Mouse (Mus musculus): ENCODE data around the gene Ubash3b. TPM values are rescaled to one million over a fixed set of nuclear protein-coding genes. Genes with fewer than 3 reads are reported as not detected.

Gene Ubash3b
- polyA plus RNA-seq, 1 experiment from 2014 or later: 8.3 TPM

- H3K27ac ChIP-seq (ENCODE audit: low read depth, low read length): no peak overlapping the region
- H3K9me3 ChIP-seq (ENCODE audit: control insufficient read depth, low read length): no peaks in the 10 kb centered on the region
- no peak overlapping the region for H3K4me2 ChIP-seq (ENCODE audit: low read depth, low read length, severe bottlenecking)
- no peak overlapping the region for H3K4me3 ChIP-seq (ENCODE audit: low read depth, low read length)
- ATAC-seq (replicated peaks; ENCODE audit: low FRiP score) (no peak), DNase-seq (ENCODE audit: low spot score) (no peak)
- H3K4me1 ChIP-seq (replicated peaks; ENCODE audit: control insufficient read depth, insufficient read depth, low read length): no peaks in the 10 kb centered on the region
- 97% methylated on average over 2 of the region's 2 CpGs for WGBS
- H3K27me3 ChIP-seq (ENCODE audit: control insufficient read depth, insufficient read depth, low read length): no peaks in the 10 kb centered on the region
- H3K36me3 ChIP-seq (ENCODE audit: control insufficient read depth, insufficient read depth, low read length): no peaks in the 10 kb centered on the region
- H3K9ac ChIP-seq (ENCODE audit: low read length): no peak overlapping the region
Observed at GRCm38 (mm10) chr9:41136273-41136672, 25.2 kb downstream of the Ubash3b start.

GRCm38 (mm10) chr9:41134907-41135306 lies 26.6 kb downstream of the Ubash3b start:
- Histone ChIP-seq H3K4me2 (ENCODE audit: low read depth, low read length, severe bottlenecking) (no peak overlapping the region), H3K9ac (ENCODE audit: low read length) (no peak overlapping the region), H3K36me3 (ENCODE audit: control insufficient read depth, insufficient read depth, low read length) (no peaks in the 10 kb centered on the region), H3K4me3 (ENCODE audit: low read depth, low read length) (no peak overlapping the region), H3K27me3 (ENCODE audit: control insufficient read depth, insufficient read depth, low read length) (no peaks in the 10 kb centered on the region), H3K4me1 (replicated peaks; ENCODE audit: control insufficient read depth, insufficient read depth, low read length) (no peaks in the 10 kb centered on the region), H3K9me3 (ENCODE audit: control insufficient read depth, low read length) (no peaks in the 10 kb centered on the region), H3K27ac (ENCODE audit: low read depth, low read length) (no peak overlapping the region)
- whole genome bisulfite sequencing: 88% methylated on average over 4 of the region's 4 CpGs
- DNase-seq (ENCODE audit: low spot score) (no peak), ATAC-seq (replicated peaks; ENCODE audit: low FRiP score) (no peak)

GRCm38 (mm10) chr9:41130563-41130962 lies 30.9 kb downstream of the Ubash3b start:
- Histone ChIP-seq H3K9me3 (ENCODE audit: control insufficient read depth, low read length) (no peaks in the 10 kb centered on the region), H3K36me3 (ENCODE audit: control insufficient read depth, insufficient read depth, low read length) (no peaks in the 10 kb centered on the region), H3K4me2 (ENCODE audit: low read depth, low read length, severe bottlenecking) (no peak overlapping the region), H3K4me1 (replicated peaks; ENCODE audit: control insufficient read depth, insufficient read depth, low read length) (0 out of 2 replicates have a peak, but pooled peaks cover 2% of the 10 kb centered on the region), H3K27me3 (ENCODE audit: control insufficient read depth, insufficient read depth, low read length) (no peaks in the 10 kb centered on the region), H3K27ac (ENCODE audit: low read depth, low read length) (no peak overlapping the region), H3K9ac (ENCODE audit: low read length) (no peak overlapping the region), H3K4me3 (ENCODE audit: low read depth, low read length) (no peak overlapping the region)
- 86% methylated on average over 8 of the region's 8 CpGs for WGBS
- ATAC-seq (replicated peaks; ENCODE audit: low FRiP score): no peak
- no peak for DNase-seq (ENCODE audit: low spot score)

- no peak overlapping the region for H3K4me2 ChIP-seq (ENCODE audit: low read depth, low read length, severe bottlenecking)
- H3K27ac ChIP-seq (ENCODE audit: low read depth, low read length): no peak overlapping the region
- 0 out of 2 replicates have a peak, but pooled peaks cover 2% of the 10 kb centered on the region for H3K4me1 ChIP-seq (replicated peaks; ENCODE audit: control insufficient read depth, insufficient read depth, low read length)
- WGBS: 69% methylated on average over 10 of the region's 10 CpGs
- ATAC-seq (replicated peaks; ENCODE audit: low FRiP score) (no peak), DNase-seq (ENCODE audit: low spot score) (no peak)
- H3K27me3 ChIP-seq (ENCODE audit: control insufficient read depth, insufficient read depth, low read length): no peaks in the 10 kb centered on the region
- no peak overlapping the region for H3K4me3 ChIP-seq (ENCODE audit: low read depth, low read length)
- H3K9me3 ChIP-seq (ENCODE audit: control insufficient read depth, low read length): no peaks in the 10 kb centered on the region
- H3K9ac ChIP-seq (ENCODE audit: low read length): no peak overlapping the region
- no peaks in the 10 kb centered on the region for H3K36me3 ChIP-seq (ENCODE audit: control insufficient read depth, insufficient read depth, low read length)
Observed at GRCm38 (mm10) chr9:41129802-41130480, 31.6 kb downstream of the Ubash3b start.

GRCm38 (mm10) chr9:41129273-41129672 lies 32.2 kb downstream of the Ubash3b start:
- Histone ChIP-seq H3K36me3 (ENCODE audit: control insufficient read depth, insufficient read depth, low read length) (no peaks in the 10 kb centered on the region), H3K4me2 (ENCODE audit: low read depth, low read length, severe bottlenecking) (no peak overlapping the region), H3K4me1 (replicated peaks; ENCODE audit: control insufficient read depth, insufficient read depth, low read length) (0 out of 2 replicates have a peak, but pooled peaks cover 2% of the 10 kb centered on the region), H3K9ac (ENCODE audit: low read length) (no peak overlapping the region), H3K27me3 (ENCODE audit: control insufficient read depth, insufficient read depth, low read length) (no peaks in the 10 kb centered on the region), H3K9me3 (ENCODE audit: control insufficient read depth, low read length) (no peaks in the 10 kb centered on the region), H3K4me3 (ENCODE audit: low read depth, low read length) (no peak overlapping the region), H3K27ac (ENCODE audit: low read depth, low read length) (no peak overlapping the region)
- ATAC-seq (replicated peaks; ENCODE audit: low FRiP score): no peak
- DNase-seq (ENCODE audit: low spot score): no peak
- WGBS: 83% methylated on average over 3 of the region's 3 CpGs

- WGBS: 90% methylated on average over 3 of the region's 3 CpGs
- no peak overlapping the region for H3K4me3 ChIP-seq (ENCODE audit: low read depth, low read length)
- no peak overlapping the region for H3K27ac ChIP-seq (ENCODE audit: low read depth, low read length)
- ATAC-seq (replicated peaks; ENCODE audit: low FRiP score) (no peak), DNase-seq (ENCODE audit: low spot score) (no peak)
- no peak overlapping the region for H3K9ac ChIP-seq (ENCODE audit: low read length)
- 0 out of 2 replicates have a peak, but pooled peaks cover 2% of the 10 kb centered on the region for H3K4me1 ChIP-seq (replicated peaks; ENCODE audit: control insufficient read depth, insufficient read depth, low read length)
- no peaks in the 10 kb centered on the region for H3K9me3 ChIP-seq (ENCODE audit: control insufficient read depth, low read length)
- H3K27me3 ChIP-seq (ENCODE audit: control insufficient read depth, insufficient read depth, low read length): no peaks in the 10 kb centered on the region
- no peaks in the 10 kb centered on the region for H3K36me3 ChIP-seq (ENCODE audit: control insufficient read depth, insufficient read depth, low read length)
- no peak overlapping the region for H3K4me2 ChIP-seq (ENCODE audit: low read depth, low read length, severe bottlenecking)
Observed at GRCm38 (mm10) chr9:41126723-41127122, 34.8 kb downstream of the Ubash3b start.

GRCm38 (mm10) chr9:41124305-41124704 lies 37.2 kb downstream of the Ubash3b start:
- Histone ChIP-seq H3K36me3 (ENCODE audit: control insufficient read depth, insufficient read depth, low read length) (no peaks in the 10 kb centered on the region), H3K27me3 (ENCODE audit: control insufficient read depth, insufficient read depth, low read length) (no peaks in the 10 kb centered on the region), H3K9ac (ENCODE audit: low read length) (no peak overlapping the region), H3K9me3 (ENCODE audit: control insufficient read depth, low read length) (no peaks in the 10 kb centered on the region), H3K4me3 (ENCODE audit: low read depth, low read length) (no peak overlapping the region), H3K4me2 (ENCODE audit: low read depth, low read length, severe bottlenecking) (no peak overlapping the region), H3K27ac (ENCODE audit: low read depth, low read length) (no peak overlapping the region), H3K4me1 (replicated peaks; ENCODE audit: control insufficient read depth, insufficient read depth, low read length) (no peaks in the 10 kb centered on the region)
- ATAC-seq (replicated peaks; ENCODE audit: low FRiP score) (no peak), DNase-seq (ENCODE audit: low spot score) (no peak)
- 97% methylated on average over 6 of the region's 6 CpGs for WGBS

GRCm38 (mm10) chr9:41122390-41123110 lies 38.9 kb downstream of the Ubash3b start:
- Histone ChIP-seq H3K9me3 (ENCODE audit: control insufficient read depth, low read length) (no peaks in the 10 kb centered on the region), H3K36me3 (ENCODE audit: control insufficient read depth, insufficient read depth, low read length) (no peaks in the 10 kb centered on the region), H3K9ac (ENCODE audit: low read length) (no peak overlapping the region), H3K27ac (ENCODE audit: low read depth, low read length) (no peak overlapping the region), H3K4me3 (ENCODE audit: low read depth, low read length) (no peak overlapping the region), H3K4me1 (replicated peaks; ENCODE audit: control insufficient read depth, insufficient read depth, low read length) (no peaks in the 10 kb centered on the region), H3K4me2 (ENCODE audit: low read depth, low read length, severe bottlenecking) (no peak overlapping the region), H3K27me3 (ENCODE audit: control insufficient read depth, insufficient read depth, low read length) (no peaks in the 10 kb centered on the region)
- no peak for DNase-seq (ENCODE audit: low spot score)
- ATAC-seq (replicated peaks; ENCODE audit: low FRiP score): no peak
- WGBS: 91% methylated on average over 11 of the region's 11 CpGs
